Mouse (Mus musculus) myocyte (in vitro differentiated cells): ENCODE results near the gene Ikbip. TPM values are rescaled to one million over a fixed set of nuclear protein-coding genes. Genes with fewer than 3 reads are reported as not detected.

Source experiments
- H3K27me3 ChIP-seq: one replicate; pipeline ENCODE4 v1.6.1; 2011; ENCODE audit not compliant: control insufficient read depth, insufficient read depth, insufficient read length
- H3K36me3 ChIP-seq: one replicate; pipeline ENCODE4 v1.6.1; 2011; ENCODE audit not compliant: control insufficient read depth, insufficient read depth
- H3K4me2 ChIP-seq: one replicate; pipeline ENCODE4 v1.6.1; 2011; ENCODE audit warnings: low read depth, control low read depth
- H3K4me3 ChIP-seq: one replicate; pipeline ENCODE4 v1.5.1; 2011; ENCODE audit warnings: mild to moderate bottlenecking, control low read depth, moderate library complexity
- H3K79me2 ChIP-seq: one replicate; pipeline ENCODE4 v1.6.1; 2011; ENCODE audit not compliant: control insufficient read depth, insufficient read depth
- H3ac ChIP-seq: one replicate; pipeline ENCODE4 v1.6.1; 2011; ENCODE audit not compliant: control insufficient read depth, insufficient read length
- CEBPB ChIP-seq: IDR thresholded peaks from 2 replicates; pipeline ENCODE4 v1.6.1; 2011; ENCODE audit warnings: mild to moderate bottlenecking, moderate library complexity; ENCODE audit not compliant: poor library complexity, insufficient read depth, severe bottlenecking
- E2F4 ChIP-seq: IDR thresholded peaks from one replicate; pipeline ENCODE4 v1.6.1; 2011; ENCODE audit warnings: mild to moderate bottlenecking, control low read depth, moderate library complexity; ENCODE audit not compliant: insufficient read depth
- MAX ChIP-seq: IDR thresholded peaks from one replicate; pipeline ENCODE4 v1.6.1; 2011; ENCODE audit warnings: low read depth, mild to moderate bottlenecking, control low read depth
- MYOD1 ChIP-seq, 3 experiments: IDR thresholded peaks; one replicate each; pipeline ENCODE4 v1.6.1; 2011; ENCODE audit warnings: control low read depth in 2 of 3, low read depth in 2 of 3, mild to moderate bottlenecking in 2 of 3, moderate library complexity in 1 of 3; ENCODE audit not compliant: insufficient read length in 2 of 3, control insufficient read depth in 1 of 3
- MYOG ChIP-seq, 3 experiments: IDR thresholded peaks; one replicate each; pipeline ENCODE4 v1.6.1; 2011; ENCODE audit warnings: control low read depth in 2 of 3, low read depth in 2 of 3, mild to moderate bottlenecking in 2 of 3; ENCODE audit not compliant: insufficient read length in 2 of 3, control insufficient read depth in 1 of 3, insufficient read depth in 1 of 3
- POLR2A ChIP-seq: IDR thresholded peaks from one replicate; pipeline ENCODE4 v1.6.1; 2011; ENCODE audit warnings: low read depth, mild to moderate bottlenecking, control low read depth, moderate library complexity; ENCODE audit not compliant: insufficient read length
- POLR2AphosphoS2 ChIP-seq: IDR thresholded peaks from one replicate; pipeline ENCODE4 v1.6.1; 2011; ENCODE audit warnings: low read depth, control low read depth; ENCODE audit not compliant: insufficient read length
- REST ChIP-seq: IDR thresholded peaks from one replicate; pipeline ENCODE4 v1.6.1; 2011; ENCODE audit warnings: mild to moderate bottlenecking, control low read depth, moderate library complexity; ENCODE audit not compliant: insufficient read depth, insufficient read length
- SRF ChIP-seq: IDR thresholded peaks from one replicate; pipeline ENCODE4 v1.6.1; 2011; ENCODE audit warnings: low read depth; ENCODE audit not compliant: control insufficient read depth, insufficient read length
- TCF12 ChIP-seq: IDR thresholded peaks from one replicate; pipeline ENCODE4 v1.6.1; 2011; ENCODE audit warnings: mild to moderate bottlenecking, control low read depth; ENCODE audit not compliant: poor library complexity, insufficient read depth, severe bottlenecking
- TCF3 ChIP-seq: IDR thresholded peaks from one replicate; pipeline ENCODE4 v1.6.1; 2011; ENCODE audit warnings: low read depth, control low read depth; ENCODE audit not compliant: insufficient read length
- USF1 ChIP-seq: IDR thresholded peaks from one replicate; pipeline ENCODE4 v1.6.1; 2011; ENCODE audit warnings: low read depth, mild to moderate bottlenecking, control low read depth, moderate library complexity
- polyA plus RNA-seq: library from polyadenylated mRNA; unstranded; fragments of >200 nt; fragmentation: generic; extraction: Trizol; gene quantifications from one replicate; pipeline ENCODE4 v1.2.1, GENCODE M21; 2012; ENCODE audit warnings: missing spikeins

Gene Ikbip
- polyA plus RNA-seq, result 12.6 TPM

- Histone ChIP-seq H3K79me2 (peaks cover 10% of the 10 kb centered on the region), H3K4me3 (peak within 1 kb of the TSS; percentile 73), H3K36me3 (peaks cover 12% of the 10 kb centered on the region), H3ac (peak within 1 kb of the TSS; percentile 63), H3K27me3 (no peaks in the 10 kb centered on the region), H3K4me2 (peak within 1 kb of the TSS; percentile 81)
- TF ChIP-seq POLR2AphosphoS2, result peak; percentile 95
- no peak for TF ChIP-seq MYOD1 (IDR thresholded peaks at IDR 0.05; ENCODE audit: control insufficient read depth in 1 of 3, insufficient read length in 2 of 3, low read depth in 2 of 3)
- TF ChIP-seq MYOG (IDR thresholded peaks at IDR 0.05; ENCODE audit: control insufficient read depth in 1 of 3, insufficient read depth in 1 of 3, insufficient read length in 2 of 3, low read depth in 2 of 3), result peak in 1 of 3 experiments; percentile 12
- TF ChIP-seq E2F4, result peak; percentile 31
- peak; percentile 33 for TF ChIP-seq USF1
- no peak for TF ChIP-seq SRF
- peak; percentile 92 for TF ChIP-seq POLR2A
Observed at GRCm38 (mm10) chr10:91082550-91083392, at the start of gene Ikbip, which contains the start of gene Apaf1. Gene Ikbip (plus strand): TSS chr10:91082940. Gene Apaf1 (minus strand): TSS chr10:91082770.

- no peak overlapping the region for H3K4me3 ChIP-seq
- peaks cover 7% of the 10 kb centered on the region for H3K36me3 ChIP-seq
- H3K79me2 ChIP-seq, result no peaks in the 10 kb centered on the region
- H3K4me2 ChIP-seq, result no peak overlapping the region
- H3ac ChIP-seq, result no peak overlapping the region
- H3K27me3 ChIP-seq, result no peaks in the 10 kb centered on the region
- no peak for TF ChIP-seq E2F4
- no peak for TF ChIP-seq SRF
- TF ChIP-seq REST, result no peak
Observed at GRCm38 (mm10) chr10:91033942-91034341, 48.8 kb upstream of the Ikbip start.

GRCm38 (mm10) chr10:91049696-91050095 is 33.0 kb upstream of the Ikbip start:
- no peaks in the 10 kb centered on the region for H3K79me2 ChIP-seq
- TF ChIP-seq MAX (no peak), MYOG (IDR thresholded peaks at IDR 0.05; ENCODE audit: control insufficient read depth in 1 of 3, insufficient read depth in 1 of 3, insufficient read length in 2 of 3, low read depth in 2 of 3) (no peak), TCF12 (no peak), CEBPB (no peak), POLR2A (no peak), MYOD1 (IDR thresholded peaks at IDR 0.05; ENCODE audit: control insufficient read depth in 1 of 3, insufficient read length in 2 of 3, low read depth in 2 of 3) (no peak), SRF (no peak), TCF3 (no peak), E2F4 (no peak), POLR2AphosphoS2 (no peak), USF1 (no peak), REST (no peak)

DNA sequence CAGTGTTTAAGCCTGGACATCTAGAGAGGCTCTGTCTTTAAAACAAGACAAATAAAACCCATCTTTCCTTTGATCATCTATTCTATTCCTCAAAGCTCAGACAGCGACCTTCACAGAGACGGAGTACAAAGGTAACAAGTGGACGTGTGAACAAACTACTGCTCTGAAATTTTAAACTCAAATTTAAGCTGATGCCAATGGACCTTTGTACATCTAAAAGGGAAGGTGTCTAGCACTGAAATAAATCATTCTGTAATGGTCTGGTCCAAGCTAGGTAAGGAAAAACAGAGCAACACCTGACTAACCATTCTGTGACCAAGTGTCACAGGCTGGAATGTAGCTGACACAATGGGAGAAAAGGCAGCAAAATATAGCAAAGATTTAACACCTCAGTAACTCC is 31.6 kb upstream of the Ikbip start:
- no peak overlapping the region for H3ac ChIP-seq
- no peak overlapping the region for H3K4me2 ChIP-seq
- H3K27me3 ChIP-seq, result no peaks in the 10 kb centered on the region
- TF ChIP-seq REST (no peak), POLR2AphosphoS2 (no peak), TCF3 (no peak), MAX (no peak), TCF12 (no peak)
- H3K79me2 ChIP-seq, result no peaks in the 10 kb centered on the region
- H3K36me3 ChIP-seq, result peaks cover 30% of the 10 kb centered on the region
- H3K4me3 ChIP-seq, result no peak overlapping the region

More at GRCm38 (mm10) chr10:91049696-91050095, 33.0 kb upstream of the Ikbip start:
- no peak overlapping the region for H3K4me3 ChIP-seq
- H3K36me3 ChIP-seq, result peaks cover 41% of the 10 kb centered on the region
- H3ac ChIP-seq, result no peak overlapping the region
- no peak overlapping the region for H3K4me2 ChIP-seq
- H3K27me3 ChIP-seq, result no peaks in the 10 kb centered on the region

- Histone ChIP-seq H3K36me3 (peaks cover 29% of the 10 kb centered on the region), H3K79me2 (no peaks in the 10 kb centered on the region), H3K4me3 (no peak overlapping the region), H3ac (no peak overlapping the region), H3K4me2 (no peak overlapping the region), H3K27me3 (no peaks in the 10 kb centered on the region)
- TF ChIP-seq MYOD1 (IDR thresholded peaks at IDR 0.05; ENCODE audit: control insufficient read depth in 1 of 3, insufficient read length in 2 of 3, low read depth in 2 of 3), result no peak
Observed at GRCm38 (mm10) chr10:91052734-91053133, 30.0 kb upstream of the Ikbip start.
